Comparison of ENCODE assay signal across 11 mouse cellular contexts in genomic region chr6:88821901-88822300, GRCm38 (mm10). TPM values are rescaled to one million over a fixed set of nuclear protein-coding genes. Genes with fewer than 3 reads are reported as not detected.
DNase-seq lines count a peak whose midpoint lies in the region; ATAC-seq and TF ChIP-seq lines count a peak whose summit lies in the region.
"Had no signal": no experiment of that assay in that cellular context is flagged by ENCODE, and none has a peak within 500 bp of the region (broad histone marks: within the 10 kb centered on the region; RNA-seq: fewer than 3 reads in every experiment).

No protein-coding gene starts in this region.

- peak; percentile 30; the same call in 1 of the 2 replicates for ATAC-seq in forebrain, postnatal 0 days
- ATAC-seq in forebrain, embryonic 15.5 days (replicated peaks), result no peak

- intact Hi-C loops in heart, adult 2 months (cut with DNase I), result loop anchor here (5.0 kb wide), 1 partner anchor 35 kb away; no protein-coding TSS in a partner anchor

- H3K4me3 ChIP-seq in forebrain, postnatal 0 days (ENCODE audit: low read depth, low read length), result no peak overlapping the region
- H3K4me3 ChIP-seq in forebrain, embryonic 15.5 days, result no peak overlapping the region
- H3K4me3 ChIP-seq in heart, adult 2 months, result no peak overlapping the region
- H3K4me3 ChIP-seq: limb, embryonic 13.5 days; neural tube, embryonic 12.5 days; stomach, embryonic 15.5 days had no signal

- 67% methylated on average over 11 of the region's 11 CpGs for WGBS in forebrain, postnatal 0 days
- WGBS in forebrain, embryonic 15.5 days, result 73% methylated on average over 11 of the region's 11 CpGs
- WGBS in heart, adult 2 months, result 22% methylated on average over 11 of the region's 11 CpGs

- no peak for TF ChIP-seq POLR2A in heart, adult 2 months (IDR thresholded peaks at IDR 0.05; ENCODE audit: insufficient read depth, low read depth, low read length)

- H3K4me1 ChIP-seq in forebrain, postnatal 0 days (ENCODE audit: insufficient read depth), result no peaks in the 10 kb centered on the region
- peaks cover 8% of the 10 kb centered on the region for H3K4me1 ChIP-seq in forebrain, embryonic 15.5 days
- peaks cover 11% of the 10 kb centered on the region for H3K4me1 ChIP-seq in heart, adult 2 months (ENCODE audit: control insufficient read depth, insufficient read depth, low read length)

- no peaks in the 10 kb centered on the region for H3K36me3 ChIP-seq in forebrain, postnatal 0 days (ENCODE audit: insufficient read depth)
- H3K36me3 ChIP-seq in forebrain, embryonic 15.5 days, result no peaks in the 10 kb centered on the region
- no peaks in the 10 kb centered on the region; the same call in 1 of the 2 replicates for H3K36me3 ChIP-seq in heart, adult 2 months (ENCODE audit: control insufficient read depth, insufficient read depth, low read length)
- H3K36me3 ChIP-seq: limb, embryonic 13.5 days; neural tube, embryonic 12.5 days had no signal

- H3K9me3 ChIP-seq in forebrain, postnatal 0 days (ENCODE audit: low read length), result no peaks in the 10 kb centered on the region
- no peaks in the 10 kb centered on the region for H3K9me3 ChIP-seq in forebrain, embryonic 15.5 days
- H3K9me3 ChIP-seq: limb, embryonic 13.5 days; neural tube, embryonic 12.5 days; stomach, embryonic 15.5 days had no signal

- TF ChIP-seq EP300 in heart, adult 2 months (IDR thresholded peaks at IDR 0.05; ENCODE audit: insufficient read depth, low read depth, low read length), result peak; percentile 98

- H3K9ac ChIP-seq in forebrain, postnatal 0 days, result no peak overlapping the region
- H3K9ac ChIP-seq in forebrain, embryonic 15.5 days (replicated peaks), result no peak overlapping the region
- no peak overlapping the region for H3K9ac ChIP-seq in heart, adult 2 months (ENCODE audit: low read depth, low read length)
- H3K9ac ChIP-seq: limb, embryonic 13.5 days; neural tube, embryonic 12.5 days; stomach, embryonic 15.5 days had no signal

- no peak for TF ChIP-seq CTCF in forebrain, postnatal 0 days (IDR thresholded peaks at IDR 0.05; ENCODE audit: low read depth)
- TF ChIP-seq CTCF in heart, adult 2 months (IDR thresholded peaks at IDR 0.05), result no peak

- no peaks in the 10 kb centered on the region for H3K27me3 ChIP-seq in forebrain, postnatal 0 days (ENCODE audit: insufficient read depth, low read length)
- no peaks in the 10 kb centered on the region for H3K27me3 ChIP-seq in forebrain, embryonic 15.5 days
- H3K27me3 ChIP-seq in heart, adult 2 months (ENCODE audit: control insufficient read depth, insufficient read depth, low read length), result no peaks in the 10 kb centered on the region
- H3K27me3 ChIP-seq: limb, embryonic 13.5 days; stomach, embryonic 15.5 days had no signal

- no peak overlapping the region for H3K27ac ChIP-seq in forebrain, postnatal 0 days (ENCODE audit: low read depth, low read length)
- H3K27ac ChIP-seq in forebrain, embryonic 15.5 days (replicated peaks), result no peak overlapping the region
- peak overlapping the region; percentile 44 for H3K27ac ChIP-seq in heart, adult 2 months
- H3K27ac ChIP-seq: limb, embryonic 13.5 days; neural tube, embryonic 12.5 days; stomach, embryonic 15.5 days had no signal

- DNase-seq in forebrain, postnatal 0 days, result no peak
- DNase-seq in right cerebral cortex, adult 18-20 months, result peak; percentile 38
- DNase-seq in right cerebral cortex, postnatal 4 days, result no peak
- DNase-seq in heart, adult 2 months, result peak; percentile 76 to 88
- DNase-seq in lung, postnatal 36 days, result peak; percentile 75
- no peak for DNase-seq in left cerebral cortex, adult 9 months (ENCODE audit: low spot score in 2 of 2)
- no peak for DNase-seq in testis, postnatal 10 days (ENCODE audit: low spot score)

- H3K79me2 ChIP-seq in heart, adult 2 months (replicated peaks; ENCODE audit: control insufficient read depth, insufficient read depth, low read length), result no peaks in the 10 kb centered on the region

- no peak overlapping the region for H3K4me2 ChIP-seq in forebrain, postnatal 0 days (ENCODE audit: low read depth)
- no peak overlapping the region for H3K4me2 ChIP-seq in forebrain, embryonic 15.5 days (replicated peaks)
- H3K4me2 ChIP-seq: limb, embryonic 13.5 days; neural tube, embryonic 12.5 days; stomach, embryonic 15.5 days had no signal

RNA-seq across cellular contexts. Expression of gene Abtb1, which starts 19.9 kb away (rescaled TPM):
- 37.0 and 50.5 TPM in 2 replicates for total RNA-seq in forebrain, postnatal 0 days (2014; rRNA removed)
- polyA plus RNA-seq in forebrain, postnatal 0 days (2015; fragmentation: Nextera tagmentation; extraction: Ambion mirVana), result 30.4 and 31.1 TPM in 2 replicates
- 37.6 and 40.0 TPM in 2 replicates for polyA plus RNA-seq in forebrain, embryonic 15.5 days (2015; fragmentation: Nextera tagmentation; extraction: Ambion mirVana)
- total RNA-seq in heart, adult 2 months (2021), result 10 to 100 TPM; 19.7 to 22.7 TPM
- 46.2 and 46.7 TPM in 2 replicates for polyA plus RNA-seq in heart, adult 2 months (2012; rRNA removed)

RNA-seq across cellular contexts. Expression of gene Podxl2, which starts 52.9 kb away (rescaled TPM):
- 917 and 954 TPM in 2 replicates for total RNA-seq in forebrain, postnatal 0 days (2014; rRNA removed)
- polyA plus RNA-seq in forebrain, postnatal 0 days (2015; fragmentation: Nextera tagmentation; extraction: Ambion mirVana), result 702 and 718 TPM in 2 replicates
- polyA plus RNA-seq in forebrain, embryonic 15.5 days (2015; fragmentation: Nextera tagmentation; extraction: Ambion mirVana), result 590 and 608 TPM in 2 replicates
- 10 to 100 TPM; 13.1 to 15.9 TPM for total RNA-seq in heart, adult 2 months (2021)
- polyA plus RNA-seq in heart, adult 2 months (2012; rRNA removed), result 20.7 and 26.2 TPM in 2 replicates

Comparison
In these comparisons a context has a peak if more than half of its experiments do, and no peak if none do; other contexts are left out.
1. DNase-seq: peak in right cerebral cortex, adult 18-20 months (single experiment), heart, adult 2 months (2 of 2) and lung, postnatal 36 days (single experiment); none in forebrain, postnatal 0 days (single experiment), right cerebral cortex, postnatal 4 days (single experiment), left cerebral cortex, adult 9 months (0 of 2) and testis, postnatal 10 days (single experiment).
2. RNA of gene Podxl2, which starts 52.9 kb away (polyA plus RNA-seq): 702 to 718 TPM in forebrain, postnatal 0 days and 590 to 608 TPM in forebrain, embryonic 15.5 days; 20.7 to 26.2 TPM in heart, adult 2 months; every median in the first group is over 10 times any median in the second.